Mouse (Mus musculus) hindbrain, embryonic 15.5 days (tissue): Measurements from ENCODE around the gene Hivep1. TPM values are rescaled to one million over a fixed set of nuclear protein-coding genes. Genes with fewer than 3 reads are reported as not detected.
A peak's percentile ranks its signal among the peaks of the same experiment; 100 is the strongest.

Experiments used
- ATAC-seq: fragments of 200-750 bp; cut with Nextera tagmentation; 2 replicates; pipeline ENCODE4 v1.8.0; 2017; ENCODE audit warnings: low read depth, moderate number of reproducible peaks, moderate TSS enrichment; ENCODE audit not compliant: low FRiP score
- H3K27ac ChIP-seq: fragments of 300-500 bp; sonication (generic); replicated peaks from 2 replicates; pipeline ENCODE4 v1.5.1; 2015; ENCODE audit warnings: mild to moderate bottlenecking, inconsistent platforms
- H3K27me3 ChIP-seq: fragments of 300-500 bp; sonication (generic); 2 replicates; pipeline ENCODE4 v1.6.1; 2015; ENCODE audit warnings: control low read depth, inconsistent platforms
- H3K36me3 ChIP-seq: fragments of 300-500 bp; sonication (generic); 2 replicates; pipeline ENCODE4 v1.6.1; 2015; ENCODE audit warnings: control low read depth, inconsistent platforms
- H3K4me1 ChIP-seq: fragments of 300-500 bp; sonication (generic); replicated peaks from 2 replicates; pipeline ENCODE4 v1.6.1; 2015; ENCODE audit warnings: control low read depth, inconsistent platforms
- H3K4me2 ChIP-seq: fragments of 300-500 bp; sonication (generic); 2 replicates; pipeline ENCODE4 v1.6.1; 2015; ENCODE audit warnings: moderate library complexity, mild to moderate bottlenecking, inconsistent platforms
- H3K4me3 ChIP-seq: fragments of 300-500 bp; sonication (generic); 2 replicates; pipeline ENCODE4 v1.5.1; 2015; ENCODE audit warnings: mild to moderate bottlenecking, inconsistent platforms
- H3K9ac ChIP-seq: fragments of 300-500 bp; sonication (generic); 2 replicates; pipeline ENCODE4 v1.6.1; 2015; ENCODE audit warnings: inconsistent platforms
- H3K9me3 ChIP-seq: fragments of 300-500 bp; sonication (generic); 2 replicates; pipeline ENCODE4 v1.6.1; 2016; ENCODE audit warnings: control low read depth, inconsistent platforms
- WGBS: fragments of 180-500 bp; shearing (Covaris S2); methylation state at CpG from one replicate; pipeline ENCODE4 v1.1.7; 2015; 5-methylcytosine and 5-hydroxymethylcytosine counted together
- polyA plus RNA-seq: library from polyadenylated mRNA; unstranded; fragments of >200 nt; fragmentation: Nextera tagmentation; extraction: Ambion mirVana; gene quantifications from 2 replicates; pipeline ENCODE4 v1.2.1, GENCODE M21; 2015

Gene Hivep1
- polyA plus RNA-seq, 1 experiment from 2014 or later, result 16.6 TPM

DNA sequence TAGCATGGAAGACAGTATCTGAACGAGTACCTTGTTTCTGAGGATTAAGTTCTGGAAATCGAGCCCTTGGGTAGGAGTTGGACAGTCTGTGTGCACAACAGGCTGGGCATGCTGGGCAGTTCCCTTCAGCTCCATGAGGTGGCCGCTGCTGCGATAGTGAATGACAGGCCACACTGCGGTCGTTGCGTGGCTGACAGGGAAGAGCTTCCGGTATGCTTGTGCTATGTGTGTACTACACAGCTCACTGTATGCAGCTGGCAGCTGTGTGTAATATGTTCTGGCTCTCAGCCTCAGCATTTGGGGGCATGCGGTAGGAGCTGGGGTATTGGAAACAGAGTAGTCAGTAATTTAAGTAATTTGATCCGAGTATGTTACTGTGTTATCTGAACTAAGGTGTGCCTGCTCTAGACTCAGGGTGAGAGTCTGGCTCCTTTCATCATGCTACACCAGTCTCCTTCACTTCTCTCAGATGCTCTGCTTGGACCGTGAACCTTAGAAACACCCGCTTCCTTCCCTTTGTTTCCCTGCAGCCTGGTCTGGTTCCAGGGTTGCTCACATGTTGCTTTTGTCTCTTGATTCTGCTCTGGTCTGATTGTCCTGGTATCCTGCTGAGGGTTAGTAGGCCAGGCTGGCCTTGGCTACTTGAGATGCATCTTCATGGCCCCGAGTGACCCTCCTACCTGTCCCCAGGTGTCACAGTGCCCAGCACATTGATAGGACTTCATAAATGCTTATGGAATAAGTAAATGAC is 49.8 kb downstream of the Hivep1 start:
- no peaks in the 10 kb centered on the region for H3K36me3 ChIP-seq
- H3K4me1 ChIP-seq, result peaks cover 36% of the 10 kb centered on the region
- no peaks in the 10 kb centered on the region for H3K9me3 ChIP-seq
- H3K9ac ChIP-seq, result no peak overlapping the region
- H3K4me3 ChIP-seq, result no peak overlapping the region
- ATAC-seq, result 0 out of 2 replicates have a peak, but pooled peaks have one; percentile 8
- H3K4me2 ChIP-seq, result 0 out of 2 replicates have a peak overlapping the region, but pooled peaks have one; percentile 0
- H3K27ac ChIP-seq, result peak overlapping the region; percentile 62
- 38% methylated on average over 13 of the region's 13 CpGs for WGBS
- H3K27me3 ChIP-seq, result no peaks in the 10 kb centered on the region

DNA sequence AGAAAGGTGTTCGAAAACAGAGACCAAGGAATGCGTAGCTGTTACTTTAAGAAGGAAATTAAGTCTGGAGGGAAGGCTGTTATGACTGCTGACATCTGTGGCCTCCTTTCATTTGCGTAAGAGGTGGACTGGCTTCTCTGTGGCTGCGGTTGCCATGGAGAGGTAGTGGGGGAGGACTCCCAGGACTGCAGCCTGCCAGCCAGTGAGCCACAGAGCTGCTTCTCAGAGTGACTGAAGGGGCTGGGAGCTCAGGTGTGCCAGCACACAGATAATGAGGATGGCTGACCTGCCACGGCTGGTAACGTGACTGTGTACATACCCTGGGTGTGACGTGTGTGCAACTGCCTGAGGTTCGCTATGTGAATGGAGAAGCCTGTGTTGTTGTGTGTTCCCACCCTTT is 51.2 kb downstream of the Hivep1 start:
- Histone ChIP-seq H3K4me2 (peak overlapping the region; percentile 53), H3K27me3 (no peaks in the 10 kb centered on the region), H3K36me3 (no peaks in the 10 kb centered on the region), H3K4me3 (peak overlapping the region; percentile 28), H3K27ac (peak overlapping the region; percentile 83), H3K9ac (peak overlapping the region; percentile 30), H3K9me3 (no peaks in the 10 kb centered on the region), H3K4me1 (peaks cover 36% of the 10 kb centered on the region)
- ATAC-seq, result peak; percentile 92
- WGBS, result 12% methylated on average over 8 of the region's 8 CpGs

GRCm38 (mm10) chr13:42103486-42104166 is 51.8 kb downstream of the Hivep1 start:
- Histone ChIP-seq H3K9ac (peak overlapping the region; percentile 30; the same call in 1 of the 2 replicates), H3K4me3 (peak overlapping the region; percentile 28), H3K36me3 (no peaks in the 10 kb centered on the region), H3K27me3 (no peaks in the 10 kb centered on the region), H3K4me1 (peaks cover 40% of the 10 kb centered on the region), H3K9me3 (no peaks in the 10 kb centered on the region), H3K27ac (peak overlapping the region; percentile 83), H3K4me2 (peak overlapping the region; percentile 53)
- 42% methylated on average over 11 of the region's 11 CpGs for WGBS
- ATAC-seq, result peak; percentile 50; the same call in 1 of the 2 replicates

- ATAC-seq, result no peak
- Histone ChIP-seq H3K4me1 (peaks cover 40% of the 10 kb centered on the region), H3K36me3 (no peaks in the 10 kb centered on the region), H3K27ac (no peak overlapping the region), H3K4me3 (no peak overlapping the region), H3K9ac (no peak overlapping the region), H3K4me2 (no peak overlapping the region), H3K9me3 (no peaks in the 10 kb centered on the region), H3K27me3 (no peaks in the 10 kb centered on the region)
- 87% methylated on average over 3 of the region's 3 CpGs for WGBS
These were observed 52.5 kb downstream of the Hivep1 start for GRCm38 (mm10) chr13:42104371-42104770.

DNA sequence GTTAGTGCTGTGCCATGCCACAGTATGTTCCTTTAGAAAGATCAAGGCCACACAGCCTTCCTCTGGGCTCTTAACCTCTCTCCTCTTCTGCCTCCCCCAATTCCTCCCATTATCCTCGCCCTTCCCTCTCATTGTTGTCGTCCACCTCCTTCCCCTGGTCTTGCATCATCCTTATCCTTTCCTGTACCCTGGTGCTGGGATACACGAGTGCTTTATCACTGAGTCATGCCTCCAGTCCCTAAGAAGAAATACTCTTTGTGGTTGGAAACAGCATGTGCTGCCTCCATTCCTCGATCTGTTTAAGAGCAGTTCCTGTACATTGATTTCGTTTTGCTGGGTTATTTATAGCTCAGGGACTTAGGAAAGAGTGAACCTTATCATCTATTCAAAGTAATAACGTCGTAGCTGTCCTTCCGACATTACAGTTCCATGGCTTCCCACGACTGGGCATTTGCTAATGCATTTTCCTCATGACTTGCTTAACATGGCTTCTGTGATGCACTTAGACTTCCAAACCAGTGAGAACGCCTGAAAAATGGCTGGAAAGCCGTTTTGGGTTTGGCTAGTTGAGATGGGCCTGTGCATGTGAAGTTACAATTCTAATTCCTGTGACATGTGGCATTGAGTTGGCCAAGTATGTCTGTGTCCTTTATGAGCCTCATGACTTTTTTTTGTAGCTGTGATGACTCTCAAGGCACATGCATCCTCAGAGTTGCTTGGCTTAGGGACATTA is 56.8 kb downstream of the Hivep1 start:
- Histone ChIP-seq H3K36me3 (no peaks in the 10 kb centered on the region), H3K27ac (no peak overlapping the region), H3K9me3 (no peaks in the 10 kb centered on the region), H3K27me3 (no peaks in the 10 kb centered on the region), H3K9ac (no peak overlapping the region), H3K4me2 (no peak overlapping the region), H3K4me3 (no peak overlapping the region), H3K4me1 (peaks cover 11% of the 10 kb centered on the region)
- ATAC-seq, result no peak
- WGBS, result 70% methylated on average over 11 of the region's 11 CpGs

DNA sequence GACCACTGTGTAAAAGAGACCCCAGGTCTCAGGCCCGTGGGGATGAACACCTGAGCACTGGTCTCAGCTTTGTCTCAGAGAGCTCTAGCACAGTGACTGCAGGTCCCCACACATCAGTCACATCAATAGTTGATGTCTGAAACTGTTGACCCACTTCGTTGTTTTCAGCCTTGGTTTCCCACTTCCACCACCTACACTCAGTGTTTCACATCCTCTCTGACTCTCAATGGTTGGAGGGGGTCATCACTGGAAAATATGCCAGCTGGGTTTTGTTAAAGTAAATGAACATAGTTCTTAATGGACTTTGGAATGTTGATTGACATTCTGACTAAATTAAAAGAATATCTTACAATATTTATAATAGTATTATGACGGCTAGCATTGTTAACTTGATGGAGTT is 58.6 kb downstream of the Hivep1 start:
- no peak overlapping the region for H3K27ac ChIP-seq
- H3K4me2 ChIP-seq, result no peak overlapping the region
- WGBS, result 90% methylated on average over 3 of the region's 3 CpGs
- no peak for ATAC-seq
- H3K4me1 ChIP-seq, result 0 out of 2 replicates have a peak, but pooled peaks cover 4% of the 10 kb centered on the region
- no peaks in the 10 kb centered on the region for H3K36me3 ChIP-seq
- H3K9ac ChIP-seq, result no peak overlapping the region
- H3K9me3 ChIP-seq, result no peaks in the 10 kb centered on the region
- no peak overlapping the region for H3K4me3 ChIP-seq
- no peaks in the 10 kb centered on the region for H3K27me3 ChIP-seq

GRCm38 (mm10) chr13:42112071-42112470 is 60.2 kb downstream of the Hivep1 start:
- Histone ChIP-seq H3K9ac (no peak overlapping the region), H3K4me2 (no peak overlapping the region), H3K4me1 (0 out of 2 replicates have a peak, but pooled peaks cover 4% of the 10 kb centered on the region), H3K27ac (no peak overlapping the region), H3K4me3 (no peak overlapping the region), H3K27me3 (no peaks in the 10 kb centered on the region), H3K9me3 (no peaks in the 10 kb centered on the region), H3K36me3 (no peaks in the 10 kb centered on the region)
- WGBS, result 85% methylated on average over 6 of the region's 6 CpGs
- no peak for ATAC-seq

GRCm38 (mm10) chr13:42112748-42113147 is 60.9 kb downstream of the Hivep1 start:
- Histone ChIP-seq H3K4me2 (no peak overlapping the region), H3K4me3 (no peak overlapping the region), H3K27me3 (no peaks in the 10 kb centered on the region), H3K9me3 (no peaks in the 10 kb centered on the region), H3K27ac (no peak overlapping the region), H3K4me1 (0 out of 2 replicates have a peak, but pooled peaks cover 4% of the 10 kb centered on the region), H3K36me3 (no peaks in the 10 kb centered on the region), H3K9ac (no peak overlapping the region)
- no peak for ATAC-seq
- WGBS, result 72% methylated on average over 5 of the region's 5 CpGs

DNA sequence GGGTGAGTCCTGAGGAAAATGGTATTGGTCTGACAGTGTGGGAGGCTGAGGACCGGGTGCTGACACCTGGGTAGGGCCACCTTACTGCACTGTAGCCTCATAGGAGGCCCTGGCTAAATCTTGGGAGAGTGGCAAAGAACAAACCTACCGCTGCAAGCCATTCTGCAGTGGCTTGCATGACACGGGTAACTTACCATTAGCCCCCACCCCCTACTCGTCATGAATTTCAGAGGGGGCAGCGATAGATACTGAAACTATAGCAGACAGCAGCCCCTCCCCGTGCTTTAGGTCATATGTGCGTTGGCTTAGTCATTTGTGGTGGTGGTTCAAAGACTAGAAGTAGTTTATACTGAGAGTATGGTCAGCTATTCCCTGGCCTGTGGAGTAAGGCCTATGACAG is 61.8 kb downstream of the Hivep1 start:
- no peaks in the 10 kb centered on the region for H3K27me3 ChIP-seq
- ATAC-seq, result no peak
- H3K4me3 ChIP-seq, result no peak overlapping the region
- no peaks in the 10 kb centered on the region for H3K36me3 ChIP-seq
- no peaks in the 10 kb centered on the region for H3K4me1 ChIP-seq
- no peaks in the 10 kb centered on the region for H3K9me3 ChIP-seq
- H3K9ac ChIP-seq, result no peak overlapping the region
- H3K4me2 ChIP-seq, result no peak overlapping the region
- WGBS, result 88% methylated on average over 7 of the region's 7 CpGs
- H3K27ac ChIP-seq, result no peak overlapping the region

GRCm38 (mm10) chr13:42116301-42116700 is 64.5 kb downstream of the Hivep1 start:
- no peak overlapping the region for H3K9ac ChIP-seq
- ATAC-seq, result no peak
- no peak overlapping the region for H3K27ac ChIP-seq
- H3K4me3 ChIP-seq, result no peak overlapping the region
- H3K4me2 ChIP-seq, result no peak overlapping the region
- no peaks in the 10 kb centered on the region for H3K36me3 ChIP-seq
- H3K9me3 ChIP-seq, result no peaks in the 10 kb centered on the region
- H3K4me1 ChIP-seq, result peaks cover 5% of the 10 kb centered on the region; the same call in 1 of the 2 replicates
- WGBS, result 82% methylated on average over 6 of the region's 6 CpGs
- no peaks in the 10 kb centered on the region for H3K27me3 ChIP-seq

DNA sequence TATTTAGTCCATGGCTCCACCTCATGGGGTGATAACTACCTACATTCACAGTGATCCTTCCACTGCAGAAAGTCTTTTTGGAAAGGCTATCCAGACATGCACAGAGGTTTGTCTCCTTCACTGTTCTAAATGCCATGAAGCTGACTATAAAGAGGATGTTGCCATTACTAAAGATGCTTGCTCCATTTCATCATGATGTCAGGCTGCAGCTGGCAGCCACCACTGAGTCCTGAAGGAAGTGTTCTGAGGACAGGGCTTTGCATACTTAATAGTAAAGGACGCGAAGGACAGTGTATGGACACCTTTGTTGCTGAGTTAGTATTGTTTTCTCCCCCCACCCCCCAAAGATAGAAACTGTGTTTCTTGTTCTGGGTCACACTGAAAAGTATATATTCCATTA is 67.2 kb downstream of the Hivep1 start:
- 84% methylated on average over 2 of the region's 2 CpGs for WGBS

More for the DNA sequence above, 67.2 kb downstream of the Hivep1 start:
- Histone ChIP-seq H3K9me3 (no peaks in the 10 kb centered on the region), H3K36me3 (0 out of 2 replicates have a peak, but pooled peaks cover 7% of the 10 kb centered on the region), H3K27ac (no peak overlapping the region), H3K4me1 (peaks cover 7% of the 10 kb centered on the region; the same call in 1 of the 2 replicates), H3K4me3 (no peak overlapping the region), H3K4me2 (no peak overlapping the region), H3K27me3 (no peaks in the 10 kb centered on the region), H3K9ac (no peak overlapping the region)
- ATAC-seq, result no peak
